Mouse (Mus musculus) monocyte, adult 5-6 weeks (primary cell): ENCODE measurements around the gene Eif5. TPM values are rescaled to one million over a fixed set of nuclear protein-coding genes. Genes with fewer than 3 reads are reported as not detected.
A peak's percentile ranks its signal among the peaks of the same experiment; 100 is the strongest.
"Not testable (repeated sequence)": the region's sequence is repeated elsewhere in the genome, so short reads cannot be mapped to it uniquely, and the experiment has no call there.

ENCODE experiments used
- ATAC-seq: fragments of 153-309, 156-312 bp; replicated peaks from 2 replicates; pipeline ENCODE4 v1.8.0; 2017; ENCODE audit warnings: mild to moderate bottlenecking; ENCODE audit not compliant: low TSS enrichment, insufficient number of reproducible peaks, severe bottlenecking, poor library complexity, low FRiP score
- total RNA-seq: library from RNA; stranded (forward); fragments of 200-1000, 200-491, 200-594 nt; gene quantifications from 3 replicates; pipeline ENCODE4 v1.2.3, GENCODE M21; 2017

The Eif5 gene
- total RNA-seq, 1 experiment from 2014 or later: 371 TPM

GRCm38 (mm10) chr12:111519821-111520220, 18.0 kb upstream of the Eif5 start:
- no peak for ATAC-seq

GRCm38 (mm10) chr12:111520994-111521393, 16.8 kb upstream of the Eif5 start:
- no peak for ATAC-seq

GRCm38 (mm10) chr12:111524469-111524868, 13.3 kb upstream of the Eif5 start:
- ATAC-seq: peak; percentile 48

GRCm38 (mm10) chr12:111524883-111525282, 12.9 kb upstream of the Eif5 start:
- peak; percentile 75 for ATAC-seq

GRCm38 (mm10) chr12:111527643-111528281, 10.1 kb upstream of the Eif5 start:
- no peak for ATAC-seq

- ATAC-seq: no peak
Measured at GRCm38 (mm10) chr12:111529192-111529591, 8.6 kb upstream of the Eif5 start.

GRCm38 (mm10) chr12:111533096-111533794, 4.6 kb upstream of the Eif5 start:
- ATAC-seq: no peak

- no peak for ATAC-seq
Measured at GRCm38 (mm10) chr12:111535281-111535680, 2.5 kb upstream of the Eif5 start.

- no peak for ATAC-seq
Measured at GRCm38 (mm10) chr12:111535762-111536161, 2.1 kb upstream of the Eif5 start.

GRCm38 (mm10) chr12:111536746-111537145, 1.1 kb upstream of the Eif5 start:
- no peak for ATAC-seq

- peak; percentile 2; the same call in 1 of the 2 replicates for ATAC-seq
Measured at GRCm38 (mm10) chr12:111537341-111537740, 475 bp upstream of the Eif5 start.

GRCm38 (mm10) chr12:111538292-111539040, 650 bp downstream of the Eif5 start:
- ATAC-seq: peak; percentile 9; the same call in 1 of the 2 replicates

GRCm38 (mm10) chr12:111539041-111539345, 1.2 kb downstream of the Eif5 start:
- ATAC-seq: peak; percentile 3; the same call in 1 of the 2 replicates

GRCm38 (mm10) chr12:111547070-111547469, 9.3 kb downstream of the Eif5 start:
- no peak for ATAC-seq

GRCm38 (mm10) chr12:111548555-111549289, 10.9 kb downstream of the Eif5 start:
- no peak for ATAC-seq

GRCm38 (mm10) chr12:111550679-111551078, 12.9 kb downstream of the Eif5 start:
- ATAC-seq: no peak

GRCm38 (mm10) chr12:111552342-111552741, 14.5 kb downstream of the Eif5 start:
- no peak for ATAC-seq

- ATAC-seq: no peak
Measured at GRCm38 (mm10) chr12:111555357-111555756, 17.5 kb downstream of the Eif5 start.

- ATAC-seq: not testable (repeated sequence)
Measured at GRCm38 (mm10) chr12:111555893-111556292, 18.1 kb downstream of the Eif5 start.
